Mouse (Mus musculus) gastrocnemius, postnatal 4 days (tissue): ENCODE measurements at regions not wholly inside any gene's neighbourhood (a gene's known extent, or its start where the extent isn't known, plus 50 kb on each side); places are given as distances from the start of the nearest gene placed in this dataset.

Experiments
- DNase-seq, 2 experiments: peaks; one replicate each; pipeline ENCODE4 v3.0.0; 2021 to 2022; ENCODE audit warnings: low spot score in 2 of 2, mixed read lengths in 2 of 2

- DNase-seq, result no peak
These were observed 812.5 kb downstream of the Phf3 start for GRCm38 (mm10) chr1:30061242-30061641.

- no peak for DNase-seq
These were observed 812.9 kb downstream of the Phf3 start for GRCm38 (mm10) chr1:30060806-30061205.

- peak in 1 of 2 experiments; percentile 11 for DNase-seq
These were observed 856.1 kb downstream of the Phf3 start for GRCm38 (mm10) chr1:30017596-30017995.

- DNase-seq, result no peak
These were observed 864.9 kb downstream of the Phf3 start for GRCm38 (mm10) chr1:30008757-30009340.
